Mouse (Mus musculus) ES-E14 (cell line): ENCODE results near the gene Rgs3. TPM values are rescaled to one million over a fixed set of nuclear protein-coding genes. Genes with fewer than 3 reads are reported as not detected.

Experiments
- DNase-seq: peaks from one replicate; pipeline ENCODE4 v3.0.0-alpha.2; 2013; ENCODE audit warnings: low read depth, low spot score
- H3K27ac ChIP-seq: 2 replicates; pipeline ENCODE4 v1.5.1; 2012; ENCODE audit warnings: low read depth, mild to moderate bottlenecking, low read length, moderate library complexity, mixed read lengths; ENCODE audit not compliant: poor library complexity, insufficient read depth, severe bottlenecking
- H3K36me3 ChIP-seq: 2 replicates; pipeline ENCODE4 v1.6.1; 2012; ENCODE audit warnings: mild to moderate bottlenecking, low read length, moderate library complexity, mixed read lengths; ENCODE audit not compliant: control insufficient read depth, poor library complexity, insufficient read depth, severe bottlenecking
- H3K4me1 ChIP-seq, 2 experiments: fragments of 150-350 bp in 1 of 2; sonication (generic) in 1 of 2; 2 replicates each; pipeline ENCODE4 v1.6.1; 2012; ENCODE audit warnings: low read length in 2 of 2, mild to moderate bottlenecking in 1 of 2, mixed read lengths in 1 of 2; ENCODE audit not compliant: control insufficient read depth in 2 of 2, insufficient read depth in 2 of 2, poor library complexity in 1 of 2
- H3K4me3 ChIP-seq, 2 experiments: fragments of 150-350 bp in 1 of 2; sonication (generic) in 1 of 2; 2 replicates each; pipeline ENCODE4 v1.5.1; 2012; ENCODE audit warnings: low read length in 2 of 2, low read depth in 1 of 2, mild to moderate bottlenecking in 1 of 2, mixed read lengths in 1 of 2; ENCODE audit not compliant: insufficient read depth in 1 of 2, poor library complexity in 1 of 2, severe bottlenecking in 1 of 2
- H3K9ac ChIP-seq: 2 replicates; pipeline ENCODE4 v1.6.1; 2012; ENCODE audit warnings: low read depth, mild to moderate bottlenecking, low read length, mixed read lengths; ENCODE audit not compliant: poor library complexity, insufficient read depth, severe bottlenecking
- H3K9me3 ChIP-seq: fragments of 150-350 bp; sonication (generic); 2 replicates; pipeline ENCODE4 v1.6.1; 2012; ENCODE audit warnings: low read depth, mild to moderate bottlenecking, low read length; ENCODE audit not compliant: control insufficient read depth, insufficient read depth
- CHD2 ChIP-seq: IDR thresholded peaks from 2 replicates; pipeline ENCODE4 v1.6.1; 2014; ENCODE audit warnings: mild to moderate bottlenecking, low read depth, low read length, inconsistent platforms
- HCFC1 ChIP-seq: IDR thresholded peaks from 2 replicates; pipeline ENCODE4 v1.6.1; 2012; ENCODE audit warnings: low read length, inconsistent platforms, borderline replicate concordance; ENCODE audit not compliant: insufficient read depth
- MAFK ChIP-seq: IDR thresholded peaks from 2 replicates; pipeline ENCODE4 v1.6.1; 2014; ENCODE audit warnings: mild to moderate bottlenecking, low read depth, low read length, inconsistent platforms; ENCODE audit not compliant: insufficient read depth
- ZC3H11A ChIP-seq: IDR thresholded peaks from 2 replicates; pipeline ENCODE4 v1.6.1; 2012; ENCODE audit warnings: low read depth, mild to moderate bottlenecking, inconsistent platforms, low read length, borderline replicate concordance
- ZNF384 ChIP-seq: IDR thresholded peaks from 2 replicates; pipeline ENCODE4 v1.6.1; 2012; ENCODE audit warnings: low read depth, low read length, inconsistent platforms
- in situ Hi-C, 2 experiments: fragments of 600-800 bp; cut with MboI; formaldehyde crosslinking; loops; one replicate each; pipeline ENCODE4 v1.15.1; 2025; ENCODE audit warnings: low sequenced_read_pairs in 2 of 2, inconsistent platforms in 1 of 2; ENCODE audit not compliant: unreplicated experiment in 2 of 2
- total RNA-seq: library from RNA; depleted of rRNA; stranded (reverse); fragments of 300-350 nt; gene quantifications from 2 replicates; pipeline ENCODE4 v1.2.3, GENCODE M21; 2012

Rgs3 gene
- total RNA-seq, 1 experiment, result 10.0 TPM

- Histone ChIP-seq H3K9me3 (no peaks in the 10 kb centered on the region), H3K4me3 (no peak overlapping the region), H3K36me3 (no peaks in the 10 kb centered on the region), H3K4me1 (peaks cover 0 to 12% of the 10 kb centered on the region in 2 experiments; a peak in 2 of 4 replicates), H3K27ac (no peak overlapping the region), H3K9ac (no peak overlapping the region)
- TF ChIP-seq ZC3H11A (no peak), HCFC1 (no peak), ZNF384 (no peak), MAFK (no peak), CHD2 (no peak)
- no peak for DNase-seq
- in situ Hi-C loops, result no loop called here
These were observed 117.5 kb downstream of the Rgs3 start for GRCm38 (mm10) chr4:62677047-62677737.

GRCm38 (mm10) chr4:62679157-62679556, 119.5 kb downstream of the Rgs3 start:
- Histone ChIP-seq H3K4me1 (peaks cover 0 to 11% of the 10 kb centered on the region in 2 experiments; a peak in 1 of 4 replicates), H3K9ac (no peak overlapping the region), H3K4me3 (no peak overlapping the region), H3K9me3 (no peaks in the 10 kb centered on the region), H3K27ac (no peak overlapping the region), H3K36me3 (no peaks in the 10 kb centered on the region)
- no peak for TF ChIP-seq ZC3H11A
- TF ChIP-seq HCFC1, result no peak
- no peak for TF ChIP-seq MAFK
- no peak for TF ChIP-seq CHD2
- TF ChIP-seq ZNF384, result no peak
- no peak for DNase-seq
- in situ Hi-C loops, result no loop called here

- no peak overlapping the region for H3K27ac ChIP-seq
- H3K4me1 ChIP-seq, result peaks cover 0 to 10% of the 10 kb centered on the region in 2 experiments; a peak in 1 of 4 replicates
These were observed 121.8 kb downstream of the Rgs3 start for GRCm38 (mm10) chr4:62681467-62681866.

GRCm38 (mm10) chr4:62682371-62682770, 122.7 kb downstream of the Rgs3 start:
- Histone ChIP-seq H3K4me3 (no peak overlapping the region), H3K9ac (no peak overlapping the region), H3K36me3 (no peaks in the 10 kb centered on the region), H3K4me1 (peaks cover 0 to 15% of the 10 kb centered on the region in 2 experiments; a peak in 1 of 4 replicates), H3K27ac (no peak overlapping the region), H3K9me3 (no peaks in the 10 kb centered on the region)
- in situ Hi-C loops, result no loop called here
- DNase-seq, result no peak
- TF ChIP-seq ZNF384, result no peak
- TF ChIP-seq CHD2, result no peak
- no peak for TF ChIP-seq HCFC1
- TF ChIP-seq MAFK, result no peak
- TF ChIP-seq ZC3H11A, result no peak

More at GRCm38 (mm10) chr4:62681467-62681866, 121.8 kb downstream of the Rgs3 start:
- no peaks in the 10 kb centered on the region for H3K36me3 ChIP-seq
- in situ Hi-C loops, result no loop called here
- no peak overlapping the region for H3K4me3 ChIP-seq
- no peak overlapping the region for H3K9ac ChIP-seq
- TF ChIP-seq ZC3H11A, result no peak
- TF ChIP-seq CHD2, result no peak
- TF ChIP-seq HCFC1, result no peak
- no peak for TF ChIP-seq ZNF384
- DNase-seq, result no peak
- H3K9me3 ChIP-seq, result no peaks in the 10 kb centered on the region

- no peak for DNase-seq
- H3K27ac ChIP-seq, result no peak overlapping the region
- TF ChIP-seq ZNF384, result no peak
- no peak for TF ChIP-seq HCFC1
- no peak for TF ChIP-seq CHD2
- no peak for TF ChIP-seq MAFK
- no peak for TF ChIP-seq ZC3H11A
- H3K4me3 ChIP-seq, result no peak overlapping the region
- in situ Hi-C loops, result no loop called here
- H3K9me3 ChIP-seq, result no peaks in the 10 kb centered on the region
- no peak overlapping the region for H3K9ac ChIP-seq
- H3K36me3 ChIP-seq, result no peaks in the 10 kb centered on the region
- H3K4me1 ChIP-seq, result peaks cover 0 to 15% of the 10 kb centered on the region in 2 experiments; a peak in 1 of 4 replicates
These were observed 123.5 kb downstream of the Rgs3 start for GRCm38 (mm10) chr4:62683148-62683547.
